Mouse (Mus musculus) kidney, adult 9 months (tissue): ENCODE data around the gene Phykpl.
A peak's percentile ranks its signal among the peaks of the same experiment; 100 is the strongest.

Experiments
- DNase-seq: peaks from one replicate; pipeline ENCODE4 v3.0.0; 2022

Gene Phykpl

DNA sequence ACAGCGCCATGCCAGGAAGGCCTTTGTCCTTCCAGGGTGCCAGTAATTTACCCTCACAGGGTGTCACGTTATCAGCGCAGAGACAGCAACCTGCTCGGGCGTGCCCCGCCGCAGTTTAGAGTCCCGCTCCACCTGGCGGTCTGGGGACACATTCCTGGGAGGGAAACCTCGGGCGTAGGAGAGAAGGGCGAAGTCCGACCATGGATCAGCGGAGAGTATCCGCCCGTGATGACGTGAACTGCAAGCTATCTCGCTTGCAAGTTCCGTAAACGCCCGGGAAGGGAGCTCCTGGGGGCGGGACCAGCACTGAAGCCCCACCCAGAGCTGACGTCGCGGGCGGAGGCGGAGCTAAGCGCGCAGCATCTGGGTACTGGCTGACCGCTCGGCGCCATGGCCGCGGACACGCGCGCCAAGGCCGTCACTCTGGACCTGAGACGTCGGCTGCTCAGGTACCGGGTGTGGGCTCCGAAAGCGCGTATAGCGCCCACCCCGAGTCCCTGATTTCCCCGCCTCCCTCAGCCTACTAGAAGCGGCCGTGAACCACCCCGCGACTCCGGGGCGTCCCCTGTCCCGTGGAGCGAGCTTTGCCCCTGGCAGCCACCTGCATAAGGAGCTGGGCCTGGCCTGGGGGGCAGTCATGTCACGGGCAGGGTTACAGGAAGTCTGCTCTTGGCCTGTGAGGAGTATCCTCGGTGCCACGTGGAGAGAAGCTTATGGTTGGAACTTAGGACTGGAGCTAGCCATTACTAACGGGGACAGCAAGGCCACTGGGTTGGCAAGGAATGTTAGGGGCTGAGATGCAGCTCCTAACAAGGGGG lies at the start of gene Phykpl:
Gene Phykpl, plus strand, starts transcription at position 327 of the 818 bp plus-strand sequence.
- DNase-seq = peak; percentile 99

- DNase-seq = no peak
These were observed 46.2 kb upstream of the Phykpl start for GRCm38 (mm10) chr11:51538388-51538787.

DNA sequence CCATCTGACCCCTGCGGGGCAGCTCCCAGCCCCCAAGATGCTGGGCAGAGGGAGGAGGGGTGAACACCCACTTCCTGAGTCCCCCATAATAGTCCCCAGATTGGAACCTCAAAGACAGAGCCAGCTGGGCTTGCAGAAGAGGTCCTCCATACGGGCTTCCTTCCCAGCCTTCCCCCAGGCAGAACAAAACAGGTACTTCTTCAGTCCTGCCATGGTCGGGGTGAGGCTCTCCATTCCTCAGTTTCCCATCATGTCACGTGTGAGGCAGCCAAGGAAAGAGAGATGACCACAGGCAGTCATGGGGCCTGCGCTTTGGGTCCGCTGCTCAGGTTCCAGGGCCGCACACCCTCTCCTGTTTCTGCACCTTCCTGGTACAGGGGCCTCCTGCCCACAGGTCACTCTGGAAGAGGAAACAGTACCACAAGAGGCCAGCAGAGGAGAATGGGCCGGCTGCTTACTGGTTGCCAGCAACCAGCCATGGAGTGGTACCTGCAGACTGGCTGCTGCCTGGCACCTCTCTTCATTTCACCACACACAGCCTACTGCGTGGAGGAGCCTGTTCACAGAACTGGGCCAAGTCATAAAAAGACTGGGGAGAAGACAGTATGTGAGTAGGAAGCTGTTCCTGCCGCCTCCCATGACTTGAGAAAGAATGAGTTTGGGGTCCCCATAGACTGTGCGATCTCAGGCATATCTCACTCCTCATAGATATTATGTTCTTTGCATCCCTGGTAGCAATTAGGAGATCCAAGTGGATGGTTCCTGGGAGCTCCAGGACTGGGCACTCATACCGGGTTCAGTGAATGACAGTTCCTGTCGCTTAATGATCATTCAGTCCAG lies 45.4 kb upstream of the Phykpl start:
- DNase-seq = no peak

DNA sequence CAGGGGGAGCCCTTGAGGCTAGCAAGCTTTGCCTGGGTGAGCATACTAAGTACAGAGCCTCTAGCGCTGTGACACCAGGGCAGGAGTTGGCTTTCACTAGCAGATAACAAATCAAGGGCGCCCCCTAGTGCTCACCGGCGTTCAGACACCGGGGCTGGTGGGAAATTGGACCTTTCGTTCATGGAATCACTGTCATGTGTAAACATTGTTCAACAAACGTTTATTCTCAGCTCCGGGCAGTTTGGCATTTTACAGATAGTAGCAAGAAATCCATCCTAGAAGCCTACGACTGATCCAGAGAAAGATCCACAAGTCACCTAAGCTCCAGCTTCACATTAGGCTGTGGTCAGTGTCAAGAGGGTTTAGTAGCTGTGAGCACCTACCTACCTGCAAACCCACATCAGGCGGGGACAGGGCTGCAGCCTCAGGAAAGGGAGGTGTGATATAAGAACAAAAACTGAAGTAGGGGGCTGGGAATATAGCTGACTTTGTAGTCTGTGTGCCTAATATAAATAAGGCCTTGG lies 44.7 kb upstream of the Phykpl start:
- DNase-seq = peak; percentile 99

GRCm38 (mm10) chr11:51542424-51542823 lies 42.1 kb upstream of the Phykpl start:
- DNase-seq = peak; percentile 22

GRCm38 (mm10) chr11:51543487-51544050 lies 41.0 kb upstream of the Phykpl start:
- no peak for DNase-seq

GRCm38 (mm10) chr11:51544413-51544812 lies 40.1 kb upstream of the Phykpl start:
- DNase-seq = no peak

DNA sequence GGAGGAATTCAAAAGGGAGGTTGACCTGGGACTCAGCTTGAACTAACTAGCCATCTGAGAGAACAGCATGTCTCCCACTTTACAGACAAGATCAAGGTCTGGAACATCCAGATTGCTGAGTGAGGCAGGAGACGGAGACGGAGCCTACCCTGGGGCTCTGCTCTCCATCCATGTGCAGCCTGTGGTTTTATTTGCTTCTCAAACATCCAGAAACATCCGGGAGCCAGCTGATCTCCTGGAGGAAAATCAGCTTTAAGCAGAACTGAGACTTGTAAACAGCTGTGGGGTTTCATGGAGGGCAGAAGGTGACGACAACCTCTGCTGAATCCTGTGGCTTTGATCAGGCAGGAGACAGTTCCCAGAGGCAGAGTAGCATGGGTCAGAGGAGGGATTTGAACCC lies 38.7 kb upstream of the Phykpl start:
- DNase-seq = no peak

GRCm38 (mm10) chr11:51551253-51551652 lies 33.3 kb upstream of the Phykpl start:
- peak; percentile 6 for DNase-seq

DNA sequence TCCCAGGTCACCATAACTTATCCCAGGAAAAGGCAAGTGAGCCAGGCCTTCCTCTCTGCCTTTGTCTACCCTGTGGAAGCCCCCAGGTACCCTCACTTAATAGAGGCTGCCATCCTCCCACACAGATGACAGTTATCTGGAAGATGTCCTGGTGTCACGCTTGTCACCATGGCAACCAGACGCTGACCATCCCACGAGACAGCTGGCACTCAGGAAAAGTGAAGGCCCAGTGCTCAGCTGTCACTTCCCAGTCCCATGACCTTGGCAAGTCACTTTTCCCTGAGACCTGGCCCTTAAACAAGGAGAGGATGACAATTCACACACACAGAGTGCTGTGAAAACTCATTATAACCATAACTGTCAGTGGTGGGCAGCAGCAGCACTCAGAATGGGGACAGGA lies 32.5 kb upstream of the Phykpl start:
- DNase-seq = no peak

- no peak for DNase-seq
These were observed 30.0 kb upstream of the Phykpl start for GRCm38 (mm10) chr11:51554590-51554989.

- DNase-seq = no peak
These were observed 29.5 kb upstream of the Phykpl start for GRCm38 (mm10) chr11:51555066-51555465.

- no peak for DNase-seq
These were observed 21.3 kb upstream of the Phykpl start for GRCm38 (mm10) chr11:51563276-51563675.

- peak; percentile 78 for DNase-seq
These were observed 19.5 kb upstream of the Phykpl start for GRCm38 (mm10) chr11:51565062-51565461.

DNA sequence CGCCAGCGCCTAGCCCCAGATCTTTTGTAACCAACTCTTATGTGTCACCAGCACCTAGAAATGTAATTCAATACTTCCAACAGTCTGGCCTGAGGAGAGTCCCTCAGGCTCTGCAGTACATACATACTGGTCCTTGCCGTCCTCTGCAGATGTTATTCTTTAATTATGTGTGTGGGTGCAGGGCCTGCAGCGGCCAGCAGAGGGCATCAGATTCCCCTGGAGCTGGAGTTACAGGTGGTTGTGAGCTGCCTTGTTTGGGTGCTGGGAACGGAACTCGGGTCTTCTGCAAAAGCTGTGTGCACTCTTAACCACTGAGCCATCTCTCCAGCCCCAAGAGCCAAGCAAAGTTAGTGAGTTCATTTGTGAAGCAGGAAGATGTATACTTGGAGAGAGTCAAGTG lies 18.6 kb upstream of the Phykpl start:
- DNase-seq = no peak

DNA sequence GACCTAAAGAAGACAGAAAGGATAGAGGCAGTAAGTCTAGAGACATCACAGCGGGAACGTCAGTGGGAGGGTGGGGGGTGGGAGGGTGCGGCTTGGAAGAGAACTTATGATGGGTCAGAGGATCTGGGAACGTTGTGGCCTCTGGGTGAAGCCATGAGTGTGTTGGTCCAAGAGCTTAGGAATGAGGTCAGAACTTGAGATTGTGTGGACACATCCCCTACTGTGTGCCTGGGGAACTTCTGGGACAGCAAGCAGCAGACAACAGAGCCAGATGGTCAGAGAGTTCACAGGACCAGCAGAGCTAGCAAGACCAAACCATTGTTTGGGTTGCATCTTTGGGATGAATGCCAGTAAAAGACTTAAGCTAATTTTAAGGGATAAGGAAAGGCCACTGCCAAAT lies 15.8 kb upstream of the Phykpl start:
- DNase-seq = no peak

GRCm38 (mm10) chr11:51576454-51576853 lies 8.1 kb upstream of the Phykpl start:
- DNase-seq = no peak

- no peak for DNase-seq
These were observed 7.0 kb upstream of the Phykpl start for GRCm38 (mm10) chr11:51577587-51577986.

- DNase-seq = no peak
These were observed 5.5 kb upstream of the Phykpl start for GRCm38 (mm10) chr11:51579024-51579423.

GRCm38 (mm10) chr11:51582713-51583112 lies 1.8 kb upstream of the Phykpl start:
- DNase-seq = peak; percentile 89

DNA sequence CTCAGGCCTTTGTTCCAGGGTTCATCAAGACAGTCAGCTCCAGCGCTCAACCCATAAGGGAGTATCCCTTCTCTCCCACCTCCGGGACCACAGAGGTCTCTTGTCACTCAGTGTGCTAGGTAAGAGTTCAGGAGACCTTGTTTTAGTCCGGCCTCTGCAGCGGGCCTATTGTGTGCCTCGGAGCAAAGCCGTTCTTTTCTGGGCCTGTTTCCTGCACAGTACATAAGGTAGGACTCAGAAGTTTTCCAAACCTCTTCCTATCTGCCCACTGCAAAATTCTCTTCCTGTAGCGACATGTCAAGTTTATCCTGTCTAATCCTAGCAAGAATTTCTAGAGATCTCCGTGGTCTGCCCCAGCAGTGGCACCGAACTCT lies 513 bp upstream of the Phykpl start:
- no peak for DNase-seq

DNA sequence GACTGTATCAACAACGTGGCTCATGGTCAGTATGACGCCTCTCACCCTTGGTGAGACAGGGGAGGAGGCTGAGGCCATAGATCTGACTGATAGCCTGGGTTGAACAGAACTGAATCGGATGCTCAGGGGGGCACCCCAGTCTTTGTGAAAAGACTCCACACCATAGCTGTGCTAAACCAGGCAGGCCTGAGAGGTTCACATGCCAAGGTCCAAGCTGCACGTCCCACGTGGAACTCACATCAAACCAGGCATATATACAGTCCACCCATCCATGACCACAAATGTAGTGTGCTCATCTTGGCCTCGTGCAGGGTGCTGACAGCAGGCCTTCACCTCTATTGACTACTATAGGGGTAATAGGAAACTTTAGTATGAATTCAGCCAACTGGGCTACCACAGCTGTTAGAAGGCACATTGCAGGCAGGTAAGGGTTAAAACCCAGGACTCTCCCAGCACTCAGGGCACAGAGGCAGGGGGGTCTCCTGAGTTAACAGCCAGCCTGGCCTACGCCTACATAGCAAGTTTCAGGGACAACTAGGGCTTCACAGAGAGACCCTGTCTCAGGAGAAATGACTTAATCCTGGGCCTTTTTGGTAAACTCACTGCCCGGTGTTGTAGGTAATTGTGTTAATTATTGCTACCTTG lies 1.2 kb downstream of the Phykpl start:
- DNase-seq = peak; percentile 28

GRCm38 (mm10) chr11:51586411-51586810 lies 1.9 kb downstream of the Phykpl start:
- peak; percentile 17 for DNase-seq
